Mouse (Mus musculus): ENCODE measurements around the gene Chga.

Chga gene

GRCm38 (mm10) chr12:102601847-102602246 lies 47.1 kb downstream of the Chga start:
- DNase-seq: no peak

- DNase-seq: no peak
These were observed 47.7 kb downstream of the Chga start for GRCm38 (mm10) chr12:102602255-102603041.

DNA sequence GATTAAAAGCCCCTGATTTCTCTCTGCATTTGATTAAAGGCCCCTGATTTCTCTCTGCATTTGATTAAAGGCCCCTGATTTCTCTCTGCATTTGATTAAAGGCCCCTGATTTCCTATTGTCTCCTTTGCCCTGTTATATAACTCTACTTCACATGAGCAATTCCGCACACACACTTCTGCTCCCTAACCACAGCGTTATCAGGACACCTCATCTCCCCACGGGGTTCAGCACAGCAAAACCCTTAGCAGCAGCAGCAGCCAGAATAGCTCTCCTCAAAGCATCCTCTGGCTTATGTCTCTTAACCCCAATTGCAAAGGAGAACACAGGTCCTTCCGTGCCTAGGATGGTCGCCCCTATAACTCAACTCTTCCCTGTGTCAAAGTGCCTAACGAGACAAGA lies 50.8 kb downstream of the Chga start:
- no peak for DNase-seq

GRCm38 (mm10) chr12:102607066-102607465 lies 52.3 kb downstream of the Chga start:
- DNase-seq: no peak

- no peak for DNase-seq
These were observed 53.2 kb downstream of the Chga start for GRCm38 (mm10) chr12:102607808-102608517.

DNA sequence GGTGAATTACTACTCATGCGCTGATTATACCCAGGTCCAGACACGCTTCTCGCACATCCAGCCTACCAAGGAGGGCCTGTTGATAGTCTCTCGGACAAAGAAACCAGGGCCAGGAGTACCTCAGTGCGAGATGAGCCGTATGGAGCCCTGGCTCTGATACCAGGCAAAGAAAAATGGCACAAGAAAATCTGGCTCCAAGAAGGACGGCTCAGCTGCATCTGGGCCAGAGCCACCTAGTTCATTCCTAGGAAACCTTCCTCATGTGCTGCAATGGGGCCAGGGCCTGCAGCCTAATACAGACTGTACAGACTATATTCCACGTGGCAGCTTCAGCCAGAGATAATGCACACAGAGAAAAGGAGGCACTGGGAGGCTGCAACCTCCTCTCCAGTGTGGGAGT lies 56.2 kb downstream of the Chga start:
- no peak for DNase-seq

DNA sequence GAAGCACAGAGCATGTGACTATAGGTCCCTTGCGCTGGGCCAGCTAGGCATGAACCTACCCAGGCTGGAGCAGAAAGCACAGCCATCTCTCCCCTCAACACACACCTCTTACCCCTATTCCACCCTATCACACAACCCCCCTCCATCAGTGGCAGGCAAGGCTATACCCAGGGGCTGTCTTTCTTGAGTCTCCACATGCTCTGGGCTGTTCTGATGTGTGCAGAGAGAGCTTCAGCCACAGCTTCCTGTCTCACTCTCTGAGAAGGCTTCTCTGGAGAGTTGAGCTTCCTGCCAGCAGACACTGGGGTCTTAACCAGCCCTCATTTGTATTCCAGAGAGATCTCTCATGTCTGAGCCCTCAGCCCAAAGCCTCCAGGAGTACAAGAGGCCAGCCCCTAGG lies 57.7 kb downstream of the Chga start:
- DNase-seq: no peak

DNA sequence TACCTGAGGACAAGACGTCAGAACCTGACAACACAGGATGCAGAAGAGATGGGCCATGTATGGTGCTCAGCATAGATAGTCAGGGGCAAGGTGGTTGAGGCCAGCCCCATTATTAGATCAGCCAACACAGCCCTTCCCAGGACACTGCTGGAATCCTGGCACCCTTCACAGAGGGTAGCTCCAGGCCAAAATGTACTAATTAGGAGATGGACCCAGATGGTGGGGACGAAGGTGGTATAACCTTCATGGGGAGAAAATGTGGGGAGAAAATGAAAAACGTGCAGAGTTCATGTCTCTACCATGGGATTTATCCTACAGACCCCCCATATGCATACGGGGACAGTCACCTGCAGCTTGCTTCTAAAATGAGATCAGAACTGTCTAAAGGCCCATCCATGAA lies 58.6 kb downstream of the Chga start:
- no peak for DNase-seq
